Mouse (Mus musculus) lung, embryonic 16.5 days (tissue): ENCODE measurements around the gene Ldhal6b. TPM values are rescaled to one million over a fixed set of nuclear protein-coding genes. Genes with fewer than 3 reads are reported as not detected.
"Not testable (repeated sequence)": the region's sequence is repeated elsewhere in the genome, so short reads cannot be mapped to it uniquely, and the experiment has no call there.

Experiments used
- ATAC-seq: fragments of 200-750 bp; cut with Nextera tagmentation; 2 replicates; pipeline ENCODE4 v1.8.0; 2017; ENCODE audit warnings: low read depth, mild to moderate bottlenecking, moderate library complexity
- H3K27ac ChIP-seq: fragments of 300-500 bp; sonication (generic); 2 replicates; pipeline ENCODE4 v1.5.1; 2014; ENCODE audit warnings: mild to moderate bottlenecking, control low read depth, low read length
- H3K27me3 ChIP-seq: fragments of 300-500 bp; sonication (generic); 2 replicates; pipeline ENCODE4 v1.6.1; 2014; ENCODE audit warnings: low read depth, low read length, mixed read lengths; ENCODE audit not compliant: control insufficient read depth, insufficient read depth
- H3K36me3 ChIP-seq: fragments of 300-500 bp; sonication (generic); 2 replicates; pipeline ENCODE4 v1.6.1; 2014; ENCODE audit warnings: low read length; ENCODE audit not compliant: control insufficient read depth, insufficient read depth
- H3K4me1 ChIP-seq: fragments of 300-500 bp; sonication (generic); replicated peaks from 2 replicates; pipeline ENCODE4 v1.6.1; 2014; ENCODE audit warnings: low read length, mixed read lengths; ENCODE audit not compliant: control insufficient read depth, insufficient read depth
- H3K4me2 ChIP-seq: fragments of 300-500 bp; sonication (generic); 2 replicates; pipeline ENCODE4 v1.6.1; 2014; ENCODE audit warnings: low read depth, low read length, control low read depth
- H3K4me3 ChIP-seq: fragments of 300-500 bp; sonication (generic); 2 replicates; pipeline ENCODE4 v1.5.1; 2014; ENCODE audit warnings: mild to moderate bottlenecking, low read length, control low read depth
- H3K9ac ChIP-seq: fragments of 300-500 bp; sonication (generic); 2 replicates; pipeline ENCODE4 v1.6.1; 2014; ENCODE audit warnings: low read length, control low read depth
- H3K9me3 ChIP-seq: fragments of 300-500 bp; sonication (generic); 2 replicates; pipeline ENCODE4 v1.6.1; 2016; ENCODE audit warnings: low read length; ENCODE audit not compliant: control insufficient read depth
- WGBS: fragments of 180-500 bp; shearing (Covaris S2); extraction: QIAGEN DNeasy Blood & Tissue Kit; methylation state at CpG from one replicate; pipeline ENCODE4 v1.1.7; 2014; 5-methylcytosine and 5-hydroxymethylcytosine counted together
- polyA plus RNA-seq: library from polyadenylated mRNA; unstranded; fragments of >200 nt; fragmentation: Nextera tagmentation; extraction: Ambion mirVana; gene quantifications from 2 replicates; pipeline ENCODE4 v1.2.1, GENCODE M21; 2015

The Ldhal6b gene
- not detected in 2 replicates for polyA plus RNA-seq

DNA sequence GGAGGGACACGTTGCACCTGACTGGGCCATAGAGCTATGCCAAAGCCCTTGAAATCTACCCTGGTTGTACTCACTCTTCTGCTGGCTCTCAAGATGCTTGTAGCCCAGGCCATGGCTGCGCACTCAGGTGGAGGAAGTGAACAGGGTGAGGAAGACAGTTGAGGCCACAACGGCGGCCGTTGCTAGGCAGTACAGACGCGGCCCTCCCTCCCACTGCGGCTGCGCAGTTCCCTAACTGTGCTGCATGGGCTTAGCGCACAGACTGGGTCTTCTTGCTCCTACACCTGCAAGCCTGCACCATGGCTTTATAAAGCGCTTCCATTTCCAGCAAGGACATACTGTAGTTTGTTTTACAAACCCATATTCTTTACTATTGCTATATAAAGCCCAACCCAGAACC, at the start of gene Ldhal6b:
Gene Ldhal6b (minus strand): TSS at position 223 of the 400 bp plus-strand sequence.
- Histone ChIP-seq H3K36me3 (peaks cover 9% of the 10 kb centered on the region), H3K27ac (no peak within 1 kb of the TSS), H3K9me3 (no peaks in the 10 kb centered on the region), H3K4me1 (no peaks in the 10 kb centered on the region), H3K27me3 (no peaks in the 10 kb centered on the region), H3K9ac (no peak within 1 kb of the TSS), H3K4me2 (no peak within 1 kb of the TSS), H3K4me3 (no peak within 1 kb of the TSS)
- 94% methylated on average over 11 of the region's 11 CpGs for WGBS
- no peak for ATAC-seq

DNA sequence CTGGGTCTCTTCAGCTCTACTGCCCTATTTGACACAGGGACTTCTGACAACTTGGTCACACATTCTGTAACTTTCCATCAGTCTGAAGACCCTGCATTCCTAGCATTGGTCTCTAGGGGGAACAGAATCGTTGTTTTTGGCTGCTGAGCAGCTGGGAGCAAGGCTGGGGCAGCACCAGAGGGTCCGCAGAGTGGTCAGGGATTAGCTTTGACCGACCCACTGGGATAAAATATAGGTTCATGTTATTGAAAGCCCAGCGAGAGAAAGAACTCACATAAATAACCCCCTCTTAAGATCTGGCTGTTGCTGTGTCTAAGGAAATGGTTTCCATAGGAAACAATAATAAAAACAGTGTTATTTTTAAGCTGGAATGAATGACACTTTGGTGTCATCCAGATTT, 48.6 kb upstream of the Ldhal6b start:
- no peak overlapping the region for H3K9ac ChIP-seq
- H3K4me2 ChIP-seq, result no peak overlapping the region

DNA sequence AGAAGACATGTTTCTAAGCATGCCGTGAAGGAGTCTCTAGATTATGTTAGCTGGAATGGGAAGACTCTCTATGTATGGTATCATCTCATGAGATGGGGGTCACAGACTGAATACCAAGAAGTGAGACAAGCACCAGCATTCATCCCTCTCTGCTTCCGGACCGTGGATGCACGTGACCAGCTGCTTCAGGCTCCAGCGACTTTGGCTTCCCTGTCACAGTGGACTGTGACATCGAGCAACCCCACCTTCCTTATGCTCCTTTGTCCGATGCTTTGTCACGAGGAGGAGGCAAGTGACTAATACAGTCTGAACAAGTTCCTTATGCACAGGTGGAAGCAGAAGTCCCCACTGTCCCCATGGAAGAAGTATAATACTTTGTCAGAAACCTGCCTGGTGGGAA, 48.2 kb upstream of the Ldhal6b start:
- H3K4me2 ChIP-seq, result no peak overlapping the region
- H3K27me3 ChIP-seq, result no peaks in the 10 kb centered on the region
- H3K4me3 ChIP-seq, result no peak overlapping the region
- no peaks in the 10 kb centered on the region for H3K36me3 ChIP-seq
- H3K27ac ChIP-seq, result no peak overlapping the region
- H3K4me1 ChIP-seq, result no peaks in the 10 kb centered on the region
- no peak overlapping the region for H3K9ac ChIP-seq
- no peaks in the 10 kb centered on the region for H3K9me3 ChIP-seq
- WGBS, result 80% methylated on average over 8 of the region's 8 CpGs
- ATAC-seq, result no peak

More for the DNA sequence above, 48.6 kb upstream of the Ldhal6b start:
- Histone ChIP-seq H3K4me3 (no peak overlapping the region), H3K4me1 (no peaks in the 10 kb centered on the region), H3K9me3 (no peaks in the 10 kb centered on the region), H3K36me3 (no peaks in the 10 kb centered on the region), H3K27me3 (no peaks in the 10 kb centered on the region), H3K27ac (no peak overlapping the region)
- ATAC-seq, result no peak
- 39% methylated on average over 4 of the region's 4 CpGs for WGBS

DNA sequence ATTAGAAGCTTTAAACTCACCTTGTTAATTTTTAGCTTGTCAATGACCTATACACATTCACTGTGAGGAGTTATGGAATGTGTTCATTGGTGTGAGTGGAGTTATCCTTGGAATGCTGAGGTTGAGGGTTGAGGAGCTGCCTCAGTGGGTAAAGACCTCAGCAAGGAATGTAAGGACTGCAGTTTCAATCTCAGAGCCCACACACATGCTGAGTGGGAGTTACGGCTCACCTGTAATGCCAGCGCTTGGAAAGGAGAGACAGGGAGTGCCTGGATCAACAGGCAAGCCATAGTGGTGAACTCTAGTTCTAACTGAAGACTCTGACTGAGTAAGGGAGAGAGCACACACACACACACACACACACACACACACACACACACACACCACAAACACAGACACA, 45.3 kb upstream of the Ldhal6b start:
- Histone ChIP-seq H3K4me1 (no peaks in the 10 kb centered on the region), H3K4me2 (no peak overlapping the region), H3K9ac (no peak overlapping the region), H3K9me3 (no peaks in the 10 kb centered on the region), H3K27ac (no peak overlapping the region), H3K27me3 (no peaks in the 10 kb centered on the region), H3K4me3 (no peak overlapping the region), H3K36me3 (no peaks in the 10 kb centered on the region)
- 53% methylated on average over 2 of the region's 2 CpGs for WGBS
- ATAC-seq, result no peak

DNA sequence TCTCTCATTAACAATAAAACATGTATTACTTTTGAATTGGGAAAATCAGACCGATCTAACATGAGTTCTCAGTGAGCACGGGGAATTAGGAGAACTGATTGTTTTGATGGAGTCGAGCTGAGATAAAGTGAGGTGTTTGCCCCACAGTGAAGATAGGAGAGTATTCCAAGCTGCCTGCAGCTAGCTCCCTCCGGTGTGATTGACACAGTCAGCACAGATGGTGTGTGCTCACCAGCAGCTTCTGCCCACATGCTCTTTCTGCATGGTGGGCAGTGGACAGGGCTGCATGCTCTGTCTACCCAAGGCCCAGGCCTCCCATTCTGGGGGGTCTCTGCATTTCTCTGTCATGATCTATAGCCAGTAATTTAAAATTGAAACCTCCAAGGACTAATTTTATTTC, 35.1 kb upstream of the Ldhal6b start:
- Histone ChIP-seq H3K36me3 (no peaks in the 10 kb centered on the region), H3K9ac (no peak overlapping the region), H3K9me3 (no peaks in the 10 kb centered on the region), H3K27ac (no peak overlapping the region), H3K27me3 (no peaks in the 10 kb centered on the region), H3K4me3 (no peak overlapping the region), H3K4me1 (no peaks in the 10 kb centered on the region), H3K4me2 (no peak overlapping the region)
- WGBS, result 58% methylated on average over 4 of the region's 4 CpGs
- ATAC-seq, result no peak

DNA sequence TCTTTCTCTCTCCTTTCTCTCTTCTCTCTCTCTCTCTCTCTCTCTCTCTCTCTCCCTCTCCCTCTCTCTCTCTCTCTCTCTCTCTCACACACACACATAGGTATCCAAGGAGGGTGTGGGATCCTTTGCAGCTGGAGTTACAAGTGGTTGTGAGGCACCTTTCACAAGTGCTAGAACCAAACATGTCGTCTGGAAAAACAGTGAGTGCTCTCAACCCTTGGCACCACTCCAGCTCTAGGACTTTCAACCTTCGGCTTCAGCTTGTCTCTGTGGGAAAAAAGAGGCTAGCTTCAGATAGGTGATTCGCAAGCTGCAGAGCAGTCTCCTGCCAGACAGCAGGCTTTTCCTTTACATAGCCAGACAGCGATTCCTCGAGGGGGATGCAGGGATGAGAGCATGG, 25.2 kb upstream of the Ldhal6b start:
- no peaks in the 10 kb centered on the region for H3K36me3 ChIP-seq
- H3K4me2 ChIP-seq, result no peak overlapping the region
- H3K4me3 ChIP-seq, result no peak overlapping the region
- ATAC-seq, result peak; percentile 16; the same call in 1 of the 2 replicates
- H3K27me3 ChIP-seq, result no peaks in the 10 kb centered on the region
- H3K4me1 ChIP-seq, result peaks cover 9% of the 10 kb centered on the region
- 23% methylated on average over 5 of the region's 5 CpGs for WGBS
- H3K9ac ChIP-seq, result no peak overlapping the region
- H3K27ac ChIP-seq, result no peak overlapping the region
- no peaks in the 10 kb centered on the region for H3K9me3 ChIP-seq

DNA sequence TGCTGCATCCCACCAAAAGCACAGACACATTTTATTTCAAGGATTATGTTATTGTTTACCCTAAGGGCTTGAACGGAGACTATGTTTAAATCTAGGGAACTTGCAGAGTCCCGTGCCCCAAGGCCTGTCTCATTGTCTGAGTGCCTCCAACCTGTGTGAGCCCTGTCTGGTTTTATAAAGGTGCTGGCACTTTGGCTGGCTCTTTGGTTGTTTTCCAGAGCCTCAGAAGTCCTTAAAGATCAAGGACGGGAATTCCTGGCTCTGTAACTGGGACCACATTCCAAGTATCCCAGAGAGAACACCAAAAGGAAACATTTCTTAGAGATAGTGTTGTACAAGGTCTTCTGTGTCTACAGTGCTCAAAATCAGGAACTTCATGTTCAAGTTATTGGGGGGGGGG, 24.7 kb upstream of the Ldhal6b start:
- ATAC-seq, result no peak
- H3K36me3 ChIP-seq, result no peaks in the 10 kb centered on the region

DNA sequence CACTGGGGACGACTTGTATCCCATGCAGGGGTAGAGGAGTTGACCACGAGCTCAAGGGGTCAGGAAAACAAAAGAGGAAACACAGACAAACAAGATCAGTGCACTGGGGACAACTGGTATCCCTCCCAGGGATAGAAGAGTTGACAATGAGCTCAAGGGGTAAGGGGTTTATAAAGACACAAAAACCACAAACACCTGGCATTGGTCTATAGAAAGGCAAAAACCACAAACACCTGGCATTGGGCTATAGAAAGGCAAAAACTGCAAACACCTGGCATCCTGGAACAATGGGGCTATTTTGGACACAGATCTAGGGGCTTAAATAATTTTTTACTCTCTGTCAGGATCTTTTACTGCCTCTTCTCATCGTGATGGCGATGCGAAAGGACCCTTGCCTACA, 23.8 kb upstream of the Ldhal6b start:
- not testable (repeated sequence) for H3K27me3 ChIP-seq
- WGBS, result 72% methylated on average over 5 of the region's 5 CpGs

More for the DNA sequence above, 24.7 kb upstream of the Ldhal6b start:
- peaks cover 10% of the 10 kb centered on the region for H3K4me1 ChIP-seq
- H3K9me3 ChIP-seq, result no peaks in the 10 kb centered on the region
- H3K4me3 ChIP-seq, result no peak overlapping the region
- H3K27me3 ChIP-seq, result no peaks in the 10 kb centered on the region
- no peak overlapping the region for H3K9ac ChIP-seq
- no peak overlapping the region for H3K27ac ChIP-seq
- 39% methylated on average over 3 of the region's 3 CpGs for WGBS
- H3K4me2 ChIP-seq, result no peak overlapping the region

DNA sequence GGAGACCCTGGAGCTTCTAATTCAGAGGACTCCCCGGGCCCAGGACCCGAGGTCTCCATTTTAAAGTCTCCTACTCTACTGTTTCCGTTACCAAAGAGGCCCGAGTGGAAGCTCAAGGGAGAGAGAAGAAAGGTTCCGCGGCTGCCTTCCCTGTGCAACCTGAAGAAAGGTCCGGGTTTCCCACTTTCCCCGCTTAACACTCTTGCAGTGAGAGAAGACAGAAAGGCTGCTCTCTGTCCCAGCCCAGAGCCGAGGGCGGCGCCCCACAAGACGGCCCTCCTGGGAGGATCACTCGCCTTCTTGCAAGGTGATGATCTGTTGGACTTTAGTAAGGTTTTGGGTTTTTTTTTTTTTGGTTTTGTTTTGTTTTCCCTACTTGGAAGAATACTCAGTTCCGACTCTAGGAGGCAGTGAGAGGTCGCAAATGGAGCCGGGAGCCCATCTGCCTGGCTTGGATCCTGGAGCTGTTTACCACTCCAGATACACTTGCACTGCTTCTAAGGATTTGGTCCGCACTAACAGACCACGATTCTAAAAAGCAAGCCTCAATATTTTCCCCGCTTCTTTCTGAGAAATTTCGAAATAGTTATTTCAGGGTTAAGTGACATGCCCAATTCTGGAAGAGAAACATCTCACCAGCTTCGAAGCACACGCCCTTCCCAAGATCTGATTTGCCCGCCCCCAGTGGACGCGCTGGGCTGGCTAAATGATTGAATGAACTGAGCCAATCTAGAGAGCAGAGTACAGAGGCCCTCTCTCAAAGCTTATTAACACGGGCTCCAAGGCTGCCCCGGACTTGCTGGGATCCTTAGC, 21.8 kb upstream of the Ldhal6b start, which contains the start of gene Tmem242:
Gene Tmem242 (minus strand): TSS at position 101 of the 813 bp plus-strand sequence.
- Histone ChIP-seq H3K9me3 (no peaks in the 10 kb centered on the region), H3K9ac (peak within 1 kb of the TSS; percentile 81), H3K4me2 (peak within 1 kb of the TSS; percentile 77), H3K4me1 (peaks cover 10% of the 10 kb centered on the region), H3K4me3 (peak within 1 kb of the TSS; percentile 60), H3K36me3 (no peaks in the 10 kb centered on the region), H3K27ac (peak within 1 kb of the TSS; percentile 58; the same call in 1 of the 2 replicates), H3K27me3 (no peaks in the 10 kb centered on the region)
- peak; percentile 91 for ATAC-seq
- under 1% methylated on average over 27 of the region's 27 CpGs for WGBS

More for the DNA sequence above, 23.8 kb upstream of the Ldhal6b start:
- not testable (repeated sequence) for ATAC-seq, H3K27ac ChIP-seq, H3K9me3 ChIP-seq, H3K9ac ChIP-seq, H3K36me3 ChIP-seq, H3K4me2 ChIP-seq, H3K4me3 ChIP-seq
- peaks cover 10% of the 10 kb centered on the region for H3K4me1 ChIP-seq
